Mouse (Mus musculus) cerebellum, adult 2 months (tissue): ENCODE data around the gene Gm8369.

Experiments used
- CTCF ChIP-seq: fragments of 200-500 bp; IDR thresholded peaks from 2 replicates; pipeline ENCODE4 v1.5.1; 2011; ENCODE audit warnings: low read depth, mild to moderate bottlenecking, control low read depth, low read length, moderate library complexity, borderline replicate concordance; ENCODE audit not compliant: insufficient read depth
- POLR2A ChIP-seq: fragments of 200-500 bp; IDR thresholded peaks from 2 replicates; pipeline ENCODE4 v1.6.1; 2011; ENCODE audit warnings: low read length, control low read depth, borderline replicate concordance; ENCODE audit not compliant: insufficient read depth

DNA sequence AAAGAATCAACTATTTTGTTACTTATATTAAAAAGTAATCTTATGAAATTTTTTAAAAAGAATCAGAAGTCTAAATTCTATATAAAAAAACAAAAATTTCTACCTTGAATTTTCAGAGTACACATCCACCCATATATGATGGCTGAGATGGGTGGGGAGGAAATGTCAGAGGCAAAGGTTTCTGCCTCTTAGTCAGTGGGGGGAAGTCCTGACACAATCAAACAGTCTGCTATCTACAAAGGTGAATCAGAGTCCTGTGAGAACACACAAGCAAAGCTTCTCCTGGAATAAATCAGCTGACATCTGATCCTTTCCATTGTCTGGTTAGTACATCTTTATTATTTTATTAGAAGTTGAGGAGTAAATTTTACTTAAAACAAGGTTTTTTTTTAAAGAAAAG is 42.4 kb upstream of the Gm8369 start, which contains the start of gene Ms4a4b:
- TF ChIP-seq POLR2A (no peak), CTCF (no peak)
